Mouse (Mus musculus): ENCODE measurements around the gene Scn2b.
A peak's percentile ranks its signal among the peaks of the same experiment; 100 is the strongest.

Scn2b gene

DNA sequence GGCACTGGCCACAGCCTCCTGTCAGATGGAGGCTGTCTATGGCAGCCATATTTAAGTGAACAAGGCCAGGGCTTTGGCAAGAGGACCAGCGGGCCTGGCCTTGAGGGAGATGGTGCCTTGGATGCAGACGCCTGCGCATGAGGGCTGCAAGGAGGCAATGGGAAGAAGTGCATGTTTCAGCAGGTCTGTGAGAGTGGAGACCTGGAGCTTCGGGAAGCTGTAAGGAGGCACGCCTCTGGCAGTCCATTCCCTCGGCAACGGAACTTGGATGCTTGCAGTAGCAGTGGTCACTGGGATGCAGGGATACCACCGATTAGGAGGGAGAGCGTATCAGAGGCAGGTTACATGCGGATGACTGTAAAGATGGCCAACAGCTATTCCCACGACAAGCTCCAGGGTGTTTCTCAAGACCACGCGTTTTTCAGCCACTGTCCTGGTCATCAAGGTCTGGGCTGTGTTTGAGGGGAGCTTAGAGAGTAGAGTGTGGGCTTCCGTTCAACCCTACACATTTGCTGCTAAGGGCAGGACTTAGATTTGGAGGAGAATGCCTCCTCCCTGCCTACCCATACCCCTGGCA lies 2.5 kb downstream of the Scn2b start:
- DNase-seq (ENCODE audit: low spot score), result no peak

DNA sequence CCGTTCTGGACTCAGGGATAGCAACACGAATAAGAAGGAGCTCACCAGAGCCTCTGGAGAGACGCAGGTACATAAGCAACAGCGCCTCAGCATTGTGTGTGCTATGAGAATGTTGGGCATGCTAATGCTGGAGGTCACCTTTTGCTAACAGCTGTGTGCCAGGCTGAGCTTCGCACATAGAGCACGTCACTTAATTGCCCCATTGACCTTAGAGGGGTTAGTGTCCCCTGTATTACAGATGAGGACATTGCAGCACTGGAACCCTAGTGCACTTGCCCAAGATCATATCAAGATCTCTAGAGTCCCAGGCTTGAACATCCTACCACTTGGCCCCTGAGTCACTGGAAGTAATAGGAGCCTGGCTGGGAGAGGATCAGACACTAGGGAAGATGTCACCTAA lies 3.0 kb downstream of the Scn2b start:
- no peak for DNase-seq (ENCODE audit: low spot score)

DNA sequence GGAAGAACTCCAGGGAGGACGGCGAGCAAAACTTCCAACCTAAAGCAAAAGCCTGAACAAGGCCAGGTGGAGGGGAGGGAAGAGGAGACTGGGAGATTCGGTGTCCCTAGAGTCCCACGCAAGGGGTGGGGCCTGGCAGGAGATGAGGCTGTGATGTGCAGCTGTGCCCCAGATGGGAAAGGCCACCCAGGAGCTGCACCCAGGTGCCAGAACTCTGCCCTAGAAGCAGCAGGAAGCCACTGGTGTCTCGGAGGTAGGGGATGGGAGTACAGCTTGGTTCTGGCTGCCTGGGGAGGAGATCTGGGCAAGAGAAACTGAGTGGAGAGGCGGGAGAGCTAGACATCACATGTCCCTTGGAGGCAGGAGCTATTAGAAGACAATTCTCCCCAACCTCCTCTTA lies 3.4 kb downstream of the Scn2b start:
- DNase-seq (ENCODE audit: low spot score), result no peak

DNA sequence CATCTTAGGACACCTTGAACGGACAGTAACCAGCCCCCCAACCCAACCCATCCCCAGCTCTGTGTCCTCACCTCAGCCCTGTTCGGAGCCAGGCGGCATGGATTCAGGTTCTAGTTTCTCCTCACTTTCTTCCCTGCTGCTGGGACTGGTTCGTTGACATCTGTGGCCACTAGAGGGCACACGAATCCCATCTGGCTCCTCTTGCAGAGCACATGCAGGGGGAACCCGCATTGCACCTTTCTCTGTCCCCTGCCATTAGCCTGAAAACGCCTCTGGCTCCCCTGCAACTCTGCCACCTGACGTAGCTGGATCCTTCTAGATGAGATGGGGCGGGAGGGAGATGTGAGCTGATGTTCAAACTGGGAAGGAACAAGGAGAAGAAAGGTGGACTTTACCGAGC lies 4.2 kb downstream of the Scn2b start:
- DNase-seq (ENCODE audit: low spot score), result peak; percentile 89

DNA sequence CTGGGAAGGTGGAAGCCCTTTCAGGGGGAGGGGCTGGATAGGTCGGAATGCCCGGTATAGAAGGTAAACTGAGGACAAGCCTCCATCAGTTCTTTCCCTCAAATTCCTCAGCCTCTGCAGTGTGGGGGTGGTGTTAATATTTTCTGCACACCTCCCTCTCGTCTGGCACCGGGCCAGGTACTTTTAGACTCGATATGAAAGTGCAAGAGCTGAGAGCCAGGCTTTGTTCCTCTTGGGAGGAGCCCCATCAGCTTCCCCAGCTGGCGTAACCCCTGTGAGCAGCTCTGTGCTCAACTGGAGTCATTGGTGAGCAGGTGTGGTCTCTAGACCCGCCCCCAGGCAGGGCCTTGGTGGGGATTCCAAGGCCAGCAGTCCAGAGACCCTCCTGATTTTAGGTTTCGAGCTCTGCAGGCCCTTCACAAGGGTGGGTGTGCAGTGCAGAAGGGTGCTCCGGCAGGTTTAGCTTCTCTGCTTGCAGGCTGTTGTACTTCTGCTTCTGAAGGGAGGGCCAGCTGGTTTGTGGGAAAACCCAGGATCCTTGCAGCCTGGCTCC lies 4.7 kb downstream of the Scn2b start:
- no peak for DNase-seq (ENCODE audit: low spot score)

DNA sequence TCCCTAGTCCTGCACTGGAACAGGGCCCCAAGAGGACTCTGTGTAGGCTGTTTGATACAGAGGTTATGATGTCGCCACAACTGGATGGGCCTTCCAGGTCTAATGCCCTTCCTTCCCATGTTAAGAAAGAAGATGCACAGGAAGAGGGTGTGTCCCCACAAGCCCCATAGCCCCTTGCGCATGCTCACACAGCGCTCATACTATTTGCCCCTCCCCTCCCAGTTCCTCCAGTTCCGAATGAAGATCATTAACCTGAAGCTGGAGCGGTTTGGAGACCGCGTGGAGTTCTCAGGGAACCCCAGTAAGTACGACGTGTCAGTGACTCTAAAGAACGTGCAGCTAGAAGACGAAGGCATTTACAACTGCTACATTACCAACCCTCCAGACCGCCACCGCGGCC lies 7.6 kb downstream of the Scn2b start:
- DNase-seq (ENCODE audit: low spot score), result no peak

DNA sequence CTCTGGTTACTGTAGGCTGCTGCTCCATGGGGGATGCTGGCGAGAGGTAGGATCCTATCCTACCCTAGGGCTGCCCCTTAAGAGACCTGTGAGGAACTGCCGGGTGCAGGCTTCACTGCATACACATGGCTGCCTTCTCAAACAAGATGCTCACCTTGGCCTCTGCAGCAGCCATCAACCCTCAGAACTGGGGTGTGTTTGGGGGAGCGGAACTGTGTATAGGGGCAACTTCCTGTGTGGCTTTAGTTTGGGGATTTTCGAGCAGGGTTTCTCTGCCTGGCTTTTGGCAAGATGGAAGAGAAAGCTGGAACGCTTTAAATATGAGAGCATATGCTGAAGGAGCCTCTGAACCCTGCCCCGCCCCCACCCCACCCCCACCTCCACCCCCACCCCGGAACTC lies 9.4 kb downstream of the Scn2b start:
- DNase-seq (ENCODE audit: low spot score), result no peak

DNA sequence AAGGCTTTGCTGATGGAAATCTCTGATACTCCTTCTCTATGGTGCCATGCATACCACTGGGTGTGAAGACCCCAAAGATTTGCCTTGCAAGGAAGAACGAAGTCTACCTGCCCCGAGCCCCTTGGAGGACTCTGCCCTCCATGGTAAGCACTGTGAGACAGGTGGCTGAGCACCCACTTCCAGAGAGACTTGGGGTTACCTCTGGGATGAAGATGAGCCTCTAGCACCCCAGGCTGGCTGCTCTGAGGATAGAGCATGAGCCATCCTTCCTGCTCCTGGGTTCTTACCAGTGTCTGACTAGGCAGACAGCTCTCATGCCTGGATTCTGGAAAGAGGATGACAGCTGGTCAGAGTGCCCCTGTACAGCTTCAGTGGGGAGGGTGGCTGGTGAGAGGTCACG lies 12.5 kb downstream of the Scn2b start:
- no peak for DNase-seq (ENCODE audit: low spot score)

DNA sequence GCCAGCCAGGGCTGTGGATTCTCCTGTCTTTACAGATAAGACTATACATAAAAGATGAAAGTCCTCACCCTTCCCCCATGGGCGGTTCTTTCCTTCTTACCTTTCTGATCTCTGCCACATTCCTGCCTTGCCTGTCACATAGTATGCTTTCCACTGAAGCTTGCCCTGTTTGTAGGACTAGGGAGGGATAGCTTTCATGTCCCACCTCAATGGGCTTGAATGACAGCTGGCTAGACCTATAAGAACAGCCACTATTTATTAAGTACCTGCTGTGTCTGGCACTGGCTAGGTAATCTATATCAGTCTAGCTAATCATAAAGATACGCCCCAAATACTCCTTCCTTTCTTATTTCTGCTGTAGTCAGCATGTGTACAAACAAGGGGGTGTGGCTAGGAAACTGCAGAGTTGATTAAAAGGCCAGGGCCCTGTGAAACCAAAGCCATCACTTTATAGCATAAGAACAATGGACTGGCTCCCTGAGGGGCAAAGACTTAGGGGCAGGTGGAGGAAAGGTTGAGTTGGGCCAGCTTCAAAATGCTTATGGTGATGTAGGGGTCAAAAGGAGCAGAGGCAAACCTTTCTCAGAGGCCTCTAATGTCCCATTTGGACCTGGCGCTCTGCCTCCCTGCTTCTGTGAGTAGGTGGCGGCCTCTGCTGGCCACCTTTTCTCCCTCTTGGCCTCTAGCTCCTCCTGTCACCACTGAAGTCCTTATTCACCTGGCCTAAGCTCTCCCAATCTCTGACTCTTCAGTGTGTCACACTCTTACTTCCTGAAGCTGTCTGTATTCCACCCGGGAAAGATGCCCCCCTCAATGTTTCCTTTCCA lies 16.1 kb downstream of the Scn2b start:
- DNase-seq (ENCODE audit: low spot score), result peak; percentile 74

DNA sequence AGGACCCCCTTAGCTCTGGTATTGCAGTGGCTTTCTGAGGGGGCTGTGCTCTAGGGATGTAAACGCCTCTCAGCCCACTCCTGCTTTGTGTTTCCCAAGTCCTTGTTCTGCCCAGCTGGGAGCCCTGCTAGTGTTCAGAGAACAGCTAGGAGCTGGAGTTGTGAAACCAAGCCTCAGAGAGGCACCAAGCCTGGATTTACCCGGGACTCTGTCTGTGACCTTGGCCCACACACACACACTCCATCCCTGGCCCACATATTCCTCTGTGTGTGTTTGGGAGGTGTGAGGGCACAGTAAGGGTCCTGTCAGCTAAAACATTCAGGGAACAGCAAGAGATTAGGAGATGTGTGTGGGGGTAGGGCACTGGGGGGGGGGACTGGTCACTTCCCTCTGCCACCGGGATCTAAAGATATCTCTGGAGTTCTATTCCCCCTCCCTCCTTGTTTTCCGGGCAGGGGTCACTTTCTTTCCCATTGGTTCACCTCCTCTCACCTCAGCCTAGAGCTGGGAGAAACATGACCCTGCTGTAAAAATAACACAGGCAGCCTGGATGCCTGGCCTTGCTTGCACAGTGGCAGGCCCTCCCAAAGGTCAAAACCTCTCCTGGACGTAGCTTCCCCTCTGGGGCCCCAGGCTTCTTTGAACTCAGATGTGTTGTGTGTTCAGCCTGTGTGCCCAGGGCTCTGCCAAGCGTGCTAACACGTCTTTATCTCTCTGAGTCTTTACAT lies 19.0 kb downstream of the Scn2b start:
- peak; percentile 76 for DNase-seq (ENCODE audit: low spot score)

DNA sequence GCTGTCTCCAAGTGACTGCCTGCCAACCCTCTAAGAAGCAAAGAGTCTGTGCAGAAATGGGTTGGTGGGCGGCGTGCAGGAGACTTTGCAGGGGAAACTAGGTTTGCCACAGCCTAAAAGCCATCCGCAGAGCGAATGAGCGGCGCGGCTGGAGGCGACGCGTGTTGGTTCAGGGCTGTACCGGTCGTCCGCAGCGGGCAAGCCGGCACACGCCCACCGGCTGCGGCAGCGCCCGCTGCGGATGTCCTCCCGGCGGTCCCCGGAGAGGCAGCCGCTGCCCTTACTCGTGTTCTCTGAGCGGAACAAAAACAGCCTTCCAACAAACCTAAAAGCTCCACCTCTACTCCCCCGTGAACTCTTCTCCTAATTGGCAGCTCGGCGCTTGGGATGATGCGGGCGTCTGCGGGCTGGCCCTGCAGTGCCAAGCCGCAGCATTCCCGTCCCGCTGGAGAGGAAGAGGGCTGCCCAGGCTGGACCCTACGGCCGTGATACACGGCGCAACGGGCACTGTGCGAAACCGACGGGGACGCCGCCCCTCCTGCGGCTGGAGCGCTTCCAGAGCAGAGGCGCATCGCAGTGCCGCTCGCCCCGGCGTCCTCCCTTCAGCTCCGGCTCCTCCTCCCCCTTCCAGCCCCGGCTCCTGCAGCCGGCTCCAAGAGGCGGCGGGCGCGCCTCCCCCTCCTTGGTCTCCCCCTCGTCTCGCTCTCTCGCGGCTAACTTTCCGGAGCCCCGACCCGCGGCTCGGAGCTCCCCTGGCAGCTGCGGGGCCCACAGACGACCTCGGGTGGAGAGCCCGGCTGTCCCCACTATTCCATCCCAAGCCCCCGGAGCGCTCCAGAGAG lies 20.8 kb downstream of the Scn2b start, which contains the start of gene Scn4b:
Gene Scn4b, plus strand, starts transcription at position 205 of the 842 bp plus-strand sequence.
- peak; percentile 68 for DNase-seq (ENCODE audit: low spot score)

DNA sequence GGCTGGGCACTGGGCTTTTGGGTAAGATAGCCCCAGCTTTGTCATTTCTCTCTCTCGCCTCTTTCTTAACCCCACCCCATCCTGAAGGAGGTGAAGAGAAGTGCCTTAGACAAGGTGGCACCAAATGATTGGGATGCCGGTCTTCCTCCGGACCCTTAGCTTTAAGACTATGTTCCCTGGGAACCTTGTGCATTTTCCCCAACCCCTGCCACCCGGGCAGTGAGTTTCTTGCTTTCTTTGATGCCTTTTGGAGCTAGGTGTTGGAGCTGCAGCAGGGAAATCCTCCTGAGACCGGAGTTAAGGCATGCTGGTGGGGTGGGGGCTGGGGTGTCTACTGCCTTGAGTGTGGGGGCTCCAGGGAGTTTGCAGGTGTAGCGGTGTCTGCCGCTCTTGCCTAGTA lies 21.5 kb downstream of the Scn2b start:
- DNase-seq (ENCODE audit: low spot score), result no peak

DNA sequence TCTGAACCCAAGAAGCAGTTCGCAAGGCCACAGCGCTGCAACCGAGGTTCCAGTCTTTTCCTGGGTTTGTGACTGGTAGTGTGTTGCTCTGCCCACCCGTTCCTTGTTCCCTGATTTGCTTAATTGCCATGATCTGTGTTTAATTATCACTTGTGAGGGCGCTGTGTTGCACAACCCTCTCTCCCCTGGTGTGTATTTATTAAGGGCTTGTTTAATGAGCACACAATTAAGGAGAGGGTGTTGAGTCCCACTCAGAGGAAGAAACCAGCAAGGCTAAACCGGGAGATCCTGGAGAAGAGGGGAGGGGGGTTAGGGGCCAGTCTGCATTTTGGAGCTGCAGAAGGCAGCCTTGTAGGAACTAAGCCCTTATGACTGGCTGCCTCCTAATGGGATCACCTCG lies 23.4 kb downstream of the Scn2b start:
- no peak for DNase-seq (ENCODE audit: low spot score)

DNA sequence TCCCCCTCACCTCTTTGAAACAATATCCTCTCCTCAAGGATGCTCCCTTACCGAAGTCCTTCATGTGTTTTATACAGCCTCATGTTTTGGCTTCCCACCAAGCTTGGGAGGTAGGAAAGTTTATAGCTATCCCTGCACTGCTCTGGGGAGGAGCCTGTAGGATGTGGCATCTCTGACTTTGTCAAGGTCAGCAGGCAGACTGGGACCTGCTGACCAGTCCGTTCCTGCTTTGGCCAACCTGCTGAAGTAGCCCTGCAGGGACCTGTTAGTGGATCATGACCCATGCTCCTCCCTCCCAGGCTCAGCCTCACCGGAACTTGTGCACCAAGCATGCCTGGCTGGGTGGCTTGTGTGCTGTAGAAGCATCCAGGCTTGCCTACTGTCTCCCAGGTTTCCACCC lies 25.1 kb downstream of the Scn2b start:
- DNase-seq (ENCODE audit: low spot score), result no peak

DNA sequence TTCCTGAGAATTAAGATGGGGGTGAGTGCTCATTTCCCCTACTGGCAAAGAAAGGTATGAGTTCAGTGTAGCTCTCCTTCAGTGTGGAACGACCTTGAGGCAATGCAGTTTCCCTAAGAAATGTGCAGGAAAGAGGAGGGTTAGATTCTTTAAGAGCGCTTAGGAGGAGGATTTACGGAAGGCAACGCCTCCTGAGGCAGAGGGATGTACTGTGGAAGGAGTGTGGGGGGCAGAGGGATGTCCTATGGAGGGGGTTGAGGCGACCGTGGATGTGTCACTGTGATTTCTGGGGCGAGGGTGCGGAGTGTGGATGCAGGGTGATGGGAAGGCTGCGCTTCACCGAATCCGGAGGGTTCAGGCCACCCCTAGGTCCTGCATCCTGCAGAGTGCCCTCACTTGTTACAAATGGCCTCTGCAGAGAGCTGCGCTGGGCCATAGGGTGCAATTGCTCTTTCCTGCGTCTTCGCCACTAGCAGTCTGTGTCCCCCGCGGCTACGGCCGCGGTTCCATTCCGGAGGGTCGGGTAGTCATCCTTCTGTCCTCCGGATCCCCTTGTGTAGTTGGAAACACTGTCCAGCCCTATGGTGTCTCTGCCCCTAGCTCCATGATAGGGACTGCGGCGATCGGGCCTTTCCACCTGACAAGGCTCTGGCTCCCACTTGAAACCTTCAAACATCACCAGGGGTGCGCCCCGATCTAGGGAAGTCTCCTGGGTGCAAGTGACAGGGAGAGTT lies 28.1 kb downstream of the Scn2b start:
- peak; percentile 26 for DNase-seq (ENCODE audit: low spot score)

DNA sequence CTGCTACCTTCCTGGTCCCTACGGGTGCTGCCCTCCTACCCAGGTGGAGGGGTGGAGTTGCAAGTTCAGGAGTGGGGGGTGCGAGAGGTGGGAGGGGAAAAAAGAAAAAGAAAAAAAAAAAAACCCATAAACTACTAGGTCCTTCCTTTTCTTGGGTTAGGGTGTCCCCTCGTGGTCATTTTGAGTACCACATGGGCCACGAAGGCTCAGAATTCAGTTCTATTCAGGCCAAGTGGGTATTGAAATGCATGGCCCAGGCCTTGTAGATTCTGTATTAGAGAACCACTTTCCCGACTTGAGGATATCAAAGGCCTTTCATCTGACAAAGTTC lies 28.6 kb downstream of the Scn2b start:
- peak; percentile 75 for DNase-seq (ENCODE audit: low spot score)

DNA sequence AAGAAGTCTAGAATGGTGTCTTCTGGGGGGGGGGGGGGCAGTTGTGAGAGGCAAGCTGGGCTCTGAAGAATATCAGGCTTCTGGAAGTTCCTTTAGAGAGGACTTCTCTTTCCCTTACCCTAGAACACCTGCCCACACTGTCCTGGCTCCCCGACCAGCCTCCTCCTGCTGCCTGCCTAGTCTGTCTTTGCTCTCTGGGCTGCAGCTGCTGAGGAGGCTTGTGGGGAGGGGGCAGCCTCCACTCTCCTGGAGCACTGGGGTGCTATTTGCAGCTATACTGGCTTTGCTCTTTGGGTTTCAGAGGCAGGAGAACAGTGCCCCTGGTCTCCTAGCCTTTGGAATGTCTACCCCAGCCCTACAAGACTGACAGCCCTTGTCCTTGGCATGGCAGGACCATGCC lies 33.4 kb downstream of the Scn2b start:
- DNase-seq (ENCODE audit: low spot score), result no peak

DNA sequence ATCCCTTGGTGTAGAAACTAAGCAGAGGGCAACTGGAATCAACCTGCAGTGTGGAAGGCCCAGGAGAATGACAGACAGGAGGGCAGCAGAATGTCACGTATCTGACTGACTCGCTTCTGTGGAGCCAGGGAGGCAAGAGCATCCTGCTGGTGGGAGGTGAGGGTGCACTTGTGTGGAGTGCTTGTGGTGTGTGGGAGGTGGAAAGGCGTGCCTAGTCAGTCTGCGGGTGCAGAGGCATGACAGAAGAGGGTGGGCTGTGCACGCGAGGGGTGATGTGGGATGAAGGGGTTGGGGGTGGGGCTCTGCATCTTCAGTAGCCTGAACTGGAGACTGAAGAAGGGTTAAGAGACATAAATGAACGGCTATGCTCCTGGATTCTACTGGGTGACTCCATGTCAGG lies 35.8 kb downstream of the Scn2b start:
- no peak for DNase-seq (ENCODE audit: low spot score)

DNA sequence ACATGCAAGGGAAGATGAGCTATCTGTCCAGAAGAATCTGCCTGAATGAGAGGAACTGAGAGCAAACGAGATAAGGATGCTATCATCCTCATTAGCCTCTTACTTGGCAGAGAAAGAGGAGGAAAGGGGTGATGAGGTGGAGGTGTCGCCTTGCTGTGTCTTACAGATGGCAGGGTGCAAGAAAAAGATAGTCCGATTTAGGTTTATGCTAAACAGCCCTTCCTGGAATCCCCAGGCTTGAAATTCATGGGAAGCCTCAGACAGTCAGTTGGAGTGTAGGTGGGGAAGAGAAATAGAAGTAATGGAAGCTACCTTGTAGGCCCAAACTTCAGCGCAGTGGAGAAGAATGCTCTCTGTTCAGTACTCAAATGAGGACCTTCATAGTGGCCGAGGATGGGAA lies 50.3 kb downstream of the Scn2b start:
- no peak for DNase-seq (ENCODE audit: low spot score)

DNA sequence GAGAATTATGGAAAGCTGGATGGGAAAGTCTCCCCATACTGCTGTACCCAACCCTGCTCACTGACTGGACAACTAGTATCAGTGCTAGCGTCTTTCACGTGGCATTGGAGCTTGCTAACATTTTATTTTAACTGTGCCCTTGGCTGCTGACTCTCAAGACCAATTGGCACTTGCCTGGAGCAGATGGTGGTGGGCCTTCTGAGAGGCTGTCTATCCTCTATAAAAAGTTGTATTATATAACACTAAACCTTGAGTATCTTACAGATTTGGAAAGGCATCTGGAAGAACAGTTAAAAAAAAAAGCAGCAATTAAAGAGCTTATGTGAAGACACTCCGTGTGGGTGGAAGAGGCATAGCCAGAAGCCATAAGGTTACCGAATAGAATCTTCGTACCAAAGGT lies 52.6 kb downstream of the Scn2b start:
- DNase-seq (ENCODE audit: low spot score), result no peak

DNA sequence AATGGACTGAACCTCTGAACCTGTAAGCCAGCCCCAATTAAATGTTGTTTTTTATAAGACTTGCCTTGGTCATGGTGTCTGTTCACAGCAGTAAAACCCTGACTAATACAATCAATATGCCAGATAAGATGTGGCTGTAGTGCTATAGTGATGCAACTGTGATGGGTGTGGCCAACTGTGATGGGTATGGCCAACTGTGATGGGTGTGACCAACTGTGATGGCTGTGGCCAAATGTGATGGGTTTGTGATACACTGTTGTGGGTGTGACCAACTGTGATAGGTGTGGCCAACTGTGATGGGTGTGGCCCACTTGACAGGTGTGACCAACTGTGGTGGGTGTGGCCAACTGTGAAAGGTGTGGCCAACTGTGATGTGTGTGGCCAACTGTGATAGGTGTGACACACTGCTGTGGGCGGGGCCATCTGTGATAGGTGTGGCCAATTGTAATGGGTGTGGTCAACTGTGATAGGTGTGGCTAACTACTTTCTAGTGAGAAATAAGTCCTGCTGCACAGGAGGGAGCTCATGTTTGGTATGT lies 53.6 kb downstream of the Scn2b start:
- no peak for DNase-seq (ENCODE audit: low spot score)

Data from embryo, embryonic 10 days (tissue).